Mouse (Mus musculus): ENCODE data around the gene Fahd1.

Fahd1 gene

GRCm38 (mm10) chr17:24850065-24850772 is at the start of gene Fahd1:
Gene Fahd1 (minus strand): TSS chr17:24850364.
- peak; percentile 94 to 95 for DNase-seq (ENCODE audit: low spot score in 2 of 2)

- DNase-seq (ENCODE audit: low spot score in 2 of 2): peak in 1 of 2 experiments; percentile 59
These were observed 49.0 kb upstream of the Fahd1 start for GRCm38 (mm10) chr17:24899153-24899552.

- DNase-seq (ENCODE audit: low spot score in 2 of 2): no peak
These were observed 48.1 kb upstream of the Fahd1 start for GRCm38 (mm10) chr17:24898041-24898854.

- peak in 1 of 2 experiments; percentile 64 for DNase-seq (ENCODE audit: low spot score in 2 of 2)
These were observed 47.4 kb upstream of the Fahd1 start for GRCm38 (mm10) chr17:24897600-24897999.

- DNase-seq (ENCODE audit: low spot score in 2 of 2): peak in 1 of 2 experiments; percentile 71
These were observed 46.8 kb upstream of the Fahd1 start for GRCm38 (mm10) chr17:24896993-24897269.

GRCm38 (mm10) chr17:24896241-24896992 is 46.3 kb upstream of the Fahd1 start, which contains the start of gene Nme3:
Gene Nme3 (plus strand): TSS chr17:24896500.
- DNase-seq (ENCODE audit: low spot score in 2 of 2): peak; percentile 84 to 91

GRCm38 (mm10) chr17:24895571-24896240 is 45.5 kb upstream of the Fahd1 start:
- peak in 1 of 2 experiments; percentile 72 for DNase-seq (ENCODE audit: low spot score in 2 of 2)

GRCm38 (mm10) chr17:24894995-24895547 is 44.9 kb upstream of the Fahd1 start, which contains the start of the genes Eme2 and Mrps34:
Gene Eme2 (minus strand): TSS chr17:24895087.
Gene Mrps34 (plus strand): TSS chr17:24895116.
- DNase-seq (ENCODE audit: low spot score in 2 of 2): peak; percentile 76 to 87

GRCm38 (mm10) chr17:24894061-24894994 is 44.2 kb upstream of the Fahd1 start:
- DNase-seq (ENCODE audit: low spot score in 2 of 2): peak in 1 of 2 experiments; percentile 77

GRCm38 (mm10) chr17:24893276-24893675 is 43.1 kb upstream of the Fahd1 start:
- no peak for DNase-seq (ENCODE audit: low spot score in 2 of 2)

- DNase-seq (ENCODE audit: low spot score in 2 of 2): no peak
These were observed 42.6 kb upstream of the Fahd1 start for GRCm38 (mm10) chr17:24892785-24893184.

- DNase-seq (ENCODE audit: low spot score in 2 of 2): peak in 1 of 2 experiments; percentile 61
These were observed 41.2 kb upstream of the Fahd1 start for GRCm38 (mm10) chr17:24891321-24891720.

- DNase-seq (ENCODE audit: low spot score in 2 of 2): no peak
These were observed 40.3 kb upstream of the Fahd1 start for GRCm38 (mm10) chr17:24890151-24891092.

GRCm38 (mm10) chr17:24888862-24889261 is 38.7 kb upstream of the Fahd1 start:
- no peak for DNase-seq (ENCODE audit: low spot score in 2 of 2)

GRCm38 (mm10) chr17:24887291-24888080 is 37.3 kb upstream of the Fahd1 start:
- no peak for DNase-seq (ENCODE audit: low spot score in 2 of 2)

GRCm38 (mm10) chr17:24886932-24887271 is 36.7 kb upstream of the Fahd1 start:
- no peak for DNase-seq (ENCODE audit: low spot score in 2 of 2)

- DNase-seq (ENCODE audit: low spot score in 2 of 2): peak; percentile 97 to 98
These were observed 36.2 kb upstream of the Fahd1 start, which contains the start of the genes Nubp2 and Spsb3 for GRCm38 (mm10) chr17:24886134-24886931. Gene Nubp2 (minus strand): TSS chr17:24886349. Gene Spsb3 (plus strand): TSS chr17:24886643.
